Mouse (Mus musculus) neural tube, embryonic 11.5 days (tissue): ENCODE data around the gene Dhx30. TPM values are rescaled to one million over a fixed set of nuclear protein-coding genes. Genes with fewer than 3 reads are reported as not detected.
A peak's percentile ranks its signal among the peaks of the same experiment; 100 is the strongest.
"Not testable (repeated sequence)": the region's sequence is repeated elsewhere in the genome, so short reads cannot be mapped to it uniquely, and the experiment has no call there.

ENCODE experiments used
- ATAC-seq: fragments of 200-750 bp; cut with Nextera tagmentation; 2 replicates; pipeline ENCODE4 v1.8.0; 2017; ENCODE audit warnings: moderate number of reproducible peaks, mild to moderate bottlenecking, moderate TSS enrichment, moderate library complexity; ENCODE audit not compliant: insufficient read depth, low FRiP score, low TSS enrichment
- DNase-seq: peaks from one replicate; pipeline ENCODE4 v3.0.0-alpha.2; 2015; ENCODE audit warnings: low spot score
- H3K27ac ChIP-seq: fragments of 300-500 bp; sonication (generic); 2 replicates; pipeline ENCODE4 v1.5.1; 2014; ENCODE audit warnings: low read depth, mild to moderate bottlenecking, low read length
- H3K27me3 ChIP-seq: fragments of 300-500 bp; sonication (generic); 2 replicates; pipeline ENCODE4 v1.6.1; 2014; ENCODE audit warnings: mild to moderate bottlenecking, low read length, mixed read lengths; ENCODE audit not compliant: control insufficient read depth, insufficient read depth
- H3K36me3 ChIP-seq: fragments of 300-500 bp; sonication (generic); 2 replicates; pipeline ENCODE4 v1.6.1; 2014; ENCODE audit warnings: mild to moderate bottlenecking, low read length, moderate library complexity, mixed read lengths; ENCODE audit not compliant: control insufficient read depth, insufficient read depth
- H3K4me1 ChIP-seq: fragments of 300-500 bp; sonication (generic); 2 replicates; pipeline ENCODE4 v1.6.1; 2014; ENCODE audit warnings: low read length, mixed read lengths; ENCODE audit not compliant: control insufficient read depth, insufficient read depth
- H3K4me2 ChIP-seq: fragments of 300-500 bp; sonication (generic); 2 replicates; pipeline ENCODE4 v1.6.1; 2014; ENCODE audit warnings: low read depth, mild to moderate bottlenecking, moderate library complexity
- H3K4me3 ChIP-seq: fragments of 300-500 bp; sonication (generic); 2 replicates; pipeline ENCODE4 v1.5.1; 2014; ENCODE audit warnings: low read depth, low read length
- H3K9ac ChIP-seq: fragments of 300-500 bp; sonication (generic); 2 replicates; pipeline ENCODE4 v1.6.1; 2014; ENCODE audit warnings: mild to moderate bottlenecking, low read length
- H3K9me3 ChIP-seq: fragments of 300-500 bp; sonication (generic); 2 replicates; pipeline ENCODE4 v1.6.1; 2016; ENCODE audit warnings: low read length; ENCODE audit not compliant: control insufficient read depth
- WGBS: fragments of 180-500 bp; shearing (Covaris S2); extraction: QIAGEN DNeasy Blood & Tissue Kit; methylation state at CpG from one replicate; pipeline ENCODE4 v1.1.7; 2014; 5-methylcytosine and 5-hydroxymethylcytosine counted together
- polyA plus RNA-seq: library from polyadenylated mRNA; unstranded; fragments of >200 nt; fragmentation: Nextera tagmentation; extraction: Ambion mirVana; gene quantifications from 2 replicates; pipeline ENCODE4 v1.2.1, GENCODE M21; 2014

Gene Dhx30
- polyA plus RNA-seq, 1 experiment from 2014 or later = 178 TPM

DNA sequence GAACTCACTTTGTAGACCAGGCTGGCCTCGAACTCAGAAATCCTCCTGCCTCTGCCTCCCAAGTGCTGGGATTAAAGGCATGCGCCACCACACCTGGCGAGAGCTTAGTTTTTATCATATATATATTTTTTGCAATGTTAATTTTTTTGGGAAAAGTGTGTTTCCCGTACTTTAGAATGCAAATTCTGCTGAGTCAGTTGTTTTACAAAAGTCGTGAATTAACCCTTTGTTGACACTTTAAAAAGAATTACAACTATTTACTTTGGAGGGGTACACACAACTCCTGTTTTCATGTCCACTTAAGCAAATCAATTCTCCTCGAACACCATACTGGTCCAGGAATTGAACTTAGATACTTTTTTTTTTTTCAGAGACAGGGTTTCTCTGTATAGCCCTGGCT is 15.3 kb upstream of the Dhx30 start:
- Histone ChIP-seq H3K9me3 (no peaks in the 10 kb centered on the region), H3K9ac (peak overlapping the region; percentile 99; the same call in 1 of the 2 replicates), H3K4me1 (peaks cover 13% of the 10 kb centered on the region), H3K36me3 (peaks cover 2% of the 10 kb centered on the region; the same call in 1 of the 2 replicates), H3K27ac (no peak overlapping the region), H3K4me2 (peak overlapping the region; percentile 53), H3K4me3 (peak overlapping the region; percentile 87), H3K27me3 (no peaks in the 10 kb centered on the region)
- no peak for DNase-seq
- no peak for ATAC-seq
- WGBS = 68% methylated on average over 6 of the region's 6 CpGs

- Histone ChIP-seq H3K4me3 (peak overlapping the region; percentile 87), H3K27me3 (no peaks in the 10 kb centered on the region), H3K4me2 (peak overlapping the region; percentile 53), H3K27ac (peak overlapping the region; percentile 92), H3K9ac (peak overlapping the region; percentile 99), H3K4me1 (peaks cover 13% of the 10 kb centered on the region), H3K9me3 (no peaks in the 10 kb centered on the region), H3K36me3 (peaks cover 2% of the 10 kb centered on the region; the same call in 1 of the 2 replicates)
- ATAC-seq = peak; percentile 59
- peak; percentile 77 for DNase-seq
- WGBS = 0% methylated on average over 21 of the region's 38 CpGs
Observed at GRCm38 (mm10) chr9:110132201-110132605, 14.6 kb upstream of the Dhx30 start.

- peak overlapping the region; percentile 53 for H3K4me2 ChIP-seq
- H3K9me3 ChIP-seq = no peaks in the 10 kb centered on the region
- peak overlapping the region; percentile 99 for H3K9ac ChIP-seq
- ATAC-seq = peak; percentile 93
- peaks cover 13% of the 10 kb centered on the region for H3K4me1 ChIP-seq
- peak overlapping the region; percentile 87 for H3K4me3 ChIP-seq
- peak; percentile 100 for DNase-seq
- H3K27ac ChIP-seq = peak overlapping the region; percentile 92
- H3K27me3 ChIP-seq = no peaks in the 10 kb centered on the region
- H3K36me3 ChIP-seq = peaks cover 2% of the 10 kb centered on the region; the same call in 1 of the 2 replicates
- WGBS = under 1% methylated on average over 64 of the region's 64 CpGs
Observed at GRCm38 (mm10) chr9:110131525-110132197, 14.0 kb upstream of the Dhx30 start.

DNA sequence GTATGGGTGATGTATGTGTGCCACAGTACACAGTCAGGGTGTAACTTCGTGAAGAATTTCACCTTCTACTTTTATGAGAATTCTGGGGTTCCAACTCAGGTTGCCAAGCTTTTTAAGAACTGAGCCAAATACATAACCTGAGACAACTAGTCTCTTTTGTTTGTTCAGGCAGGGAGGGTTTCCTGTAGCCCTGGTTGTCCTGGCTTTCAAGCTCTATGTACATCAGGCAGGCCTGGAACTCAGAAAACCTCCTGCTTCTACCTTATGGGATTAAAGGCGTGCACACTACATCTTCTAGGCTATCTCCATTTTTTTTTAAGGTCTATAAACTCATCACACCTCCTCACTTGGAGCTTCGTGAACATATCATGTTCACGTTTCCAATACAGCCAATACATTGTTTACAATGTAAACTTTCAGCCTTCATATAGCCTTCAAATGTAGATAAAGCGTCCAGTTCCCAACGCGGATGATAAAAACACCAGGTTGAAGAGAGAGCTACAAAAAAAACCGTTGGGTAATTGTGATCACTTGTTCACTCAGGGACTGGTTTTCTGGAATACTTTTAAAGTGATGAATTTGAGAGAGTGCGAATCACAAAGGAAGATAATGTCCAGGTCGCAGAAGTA is 13.4 kb upstream of the Dhx30 start:
- H3K4me2 ChIP-seq = peak overlapping the region; percentile 53
- H3K27ac ChIP-seq = peak overlapping the region; percentile 92
- peaks cover 13% of the 10 kb centered on the region for H3K4me1 ChIP-seq
- peaks cover 2% of the 10 kb centered on the region; the same call in 1 of the 2 replicates for H3K36me3 ChIP-seq
- peak overlapping the region; percentile 99 for H3K9ac ChIP-seq
- H3K9me3 ChIP-seq = no peaks in the 10 kb centered on the region
- DNase-seq (no peak), ATAC-seq (no peak)
- no peaks in the 10 kb centered on the region for H3K27me3 ChIP-seq
- H3K4me3 ChIP-seq = peak overlapping the region; percentile 87
- WGBS = 35% methylated on average over 10 of the region's 10 CpGs

DNA sequence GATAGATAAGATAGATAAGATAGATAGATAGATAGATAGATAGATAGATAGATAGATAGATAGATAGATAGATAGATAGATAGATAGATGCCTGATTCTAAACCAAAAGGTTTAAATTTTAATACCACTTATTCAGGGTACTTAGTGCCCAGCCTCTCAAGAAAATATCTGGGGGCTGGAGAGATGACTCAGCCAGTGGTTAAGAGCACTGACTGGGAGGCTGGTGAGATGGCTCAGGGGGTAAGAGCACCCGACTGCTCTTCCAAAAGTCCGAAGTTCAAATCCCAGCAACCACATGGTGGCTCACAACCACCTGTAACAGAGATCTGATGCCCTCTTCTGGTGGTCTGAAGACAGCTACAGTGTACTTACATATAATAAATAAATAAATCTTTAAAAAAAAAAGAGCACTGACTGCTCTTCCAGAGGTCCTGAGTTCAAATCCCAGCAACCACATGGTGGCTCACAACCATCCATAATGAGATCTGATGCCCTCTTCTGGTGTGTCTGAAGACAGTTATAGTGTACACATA is 6.4 kb upstream of the Dhx30 start:
- not testable (repeated sequence) for H3K9ac ChIP-seq, H3K36me3 ChIP-seq, H3K4me3 ChIP-seq, H3K27me3 ChIP-seq, DNase-seq, H3K9me3 ChIP-seq, H3K4me1 ChIP-seq, H3K27ac ChIP-seq, ATAC-seq, H3K4me2 ChIP-seq
- 60% methylated on average over 2 of the region's 2 CpGs for WGBS

- no peak overlapping the region for H3K4me3 ChIP-seq
- peaks cover 5% of the 10 kb centered on the region for H3K4me1 ChIP-seq
- H3K36me3 ChIP-seq = no peaks in the 10 kb centered on the region
- no peaks in the 10 kb centered on the region for H3K9me3 ChIP-seq
- no peak for DNase-seq
- H3K27me3 ChIP-seq = no peaks in the 10 kb centered on the region
- no peak overlapping the region for H3K9ac ChIP-seq
- no peak for ATAC-seq
- no peak overlapping the region for H3K4me2 ChIP-seq
- no peak overlapping the region for H3K27ac ChIP-seq
- 87% methylated on average over 2 of the region's 2 CpGs for WGBS
Observed at GRCm38 (mm10) chr9:110123322-110123721, 5.7 kb upstream of the Dhx30 start.

DNA sequence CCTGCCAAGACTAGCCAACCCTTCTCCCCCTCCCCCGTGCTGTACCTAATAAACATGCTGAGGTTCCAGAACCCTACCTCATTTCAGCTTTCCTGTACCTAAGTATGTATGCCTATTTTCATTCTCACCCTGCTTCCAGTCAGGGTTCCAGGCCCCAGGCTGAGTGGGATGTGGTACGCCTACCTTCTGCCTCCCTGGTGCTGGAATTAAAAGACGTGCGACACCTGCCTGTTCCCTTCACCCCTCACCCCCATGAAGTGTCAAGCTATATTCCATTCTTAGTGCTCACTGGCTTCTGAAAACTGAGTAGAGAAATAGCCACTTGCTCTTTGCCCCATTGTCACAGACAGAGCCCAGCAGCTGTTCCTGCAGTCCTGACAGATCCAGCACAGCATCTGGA is 3.8 kb upstream of the Dhx30 start:
- Histone ChIP-seq H3K27me3 (no peaks in the 10 kb centered on the region), H3K36me3 (no peaks in the 10 kb centered on the region), H3K27ac (no peak overlapping the region), H3K4me3 (no peak overlapping the region), H3K9ac (no peak overlapping the region), H3K4me1 (peaks cover 8% of the 10 kb centered on the region), H3K9me3 (no peaks in the 10 kb centered on the region), H3K4me2 (no peak overlapping the region)
- WGBS = 80% methylated on average over 4 of the region's 4 CpGs
- DNase-seq (no peak), ATAC-seq (no peak)

- H3K9me3 ChIP-seq = no peaks in the 10 kb centered on the region
- H3K27me3 ChIP-seq = no peaks in the 10 kb centered on the region
- no peaks in the 10 kb centered on the region; the same call in 1 of the 2 replicates for H3K36me3 ChIP-seq
- peak overlapping the region; percentile 68 for H3K4me3 ChIP-seq
- H3K4me1 ChIP-seq = peaks cover 10% of the 10 kb centered on the region
- peak overlapping the region; percentile 97 for H3K9ac ChIP-seq
- ATAC-seq (no peak), DNase-seq (no peak)
- H3K27ac ChIP-seq = peak overlapping the region; percentile 96
- peak overlapping the region; percentile 82 for H3K4me2 ChIP-seq
- WGBS = 51% methylated on average over 1 of the region's 1 CpGs
Observed at GRCm38 (mm10) chr9:110118249-110118648, 619 bp upstream of the Dhx30 start.
